Mouse (Mus musculus) G1E (cell line): Measurements from ENCODE around the gene Fcrla.
A peak's percentile ranks its signal among the peaks of the same experiment; 100 is the strongest.

ENCODE experiments used
- CTCF ChIP-seq: IDR thresholded peaks from 2 replicates; pipeline ENCODE4 v1.5.1; 2012; ENCODE audit warnings: low read depth, low read length, inconsistent platforms, mixed read lengths
- GATA1 ChIP-seq: IDR thresholded peaks from 2 replicates; pipeline ENCODE4 v1.6.1; 2012; ENCODE audit warnings: borderline replicate concordance, low read length, inconsistent platforms, mixed read lengths
- POLR2AphosphoS5 ChIP-seq: IDR thresholded peaks from 2 replicates; pipeline ENCODE4 v1.6.1; 2012; ENCODE audit warnings: low read depth, low read length, inconsistent platforms; ENCODE audit not compliant: insufficient replicate concordance
- TAL1 ChIP-seq: conservative IDR thresholded peaks from 2 replicates; pipeline ENCODE4 v1.6.1; 2012; ENCODE audit warnings: low read depth, low read length, inconsistent platforms, mixed read lengths

DNA sequence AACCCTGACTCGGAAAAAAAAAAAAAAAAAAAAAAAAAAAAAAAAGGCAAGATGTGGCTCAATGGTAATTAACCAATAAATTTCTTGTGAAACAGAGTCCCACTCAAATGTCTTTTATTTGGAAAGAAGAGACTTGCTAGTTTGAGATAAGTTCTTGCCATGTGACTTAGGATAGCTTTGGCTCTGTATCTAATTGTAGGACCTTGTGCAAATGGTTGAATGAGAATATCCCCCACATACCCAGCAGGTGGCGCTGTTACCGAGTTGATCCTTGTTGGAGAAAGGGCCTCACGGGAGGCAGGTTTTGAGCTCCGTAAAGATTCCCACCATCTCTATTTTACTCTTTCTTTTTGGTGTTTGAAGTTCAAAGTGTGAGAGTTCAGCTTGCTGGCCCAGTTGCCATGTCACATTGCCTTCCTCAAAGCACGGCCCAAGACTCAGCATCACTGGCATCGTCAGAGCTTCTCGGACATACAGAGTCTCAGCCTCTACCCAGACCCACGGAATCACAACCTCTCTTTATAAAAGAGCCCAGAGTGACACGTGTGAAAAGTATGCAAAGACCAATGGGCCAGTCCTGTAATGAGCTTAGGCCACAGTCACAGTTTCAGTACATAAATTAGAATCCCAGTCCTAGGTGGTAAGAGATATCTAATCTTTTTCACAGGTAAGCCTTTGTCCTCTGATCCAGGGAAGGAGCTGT, 25.7 kb downstream of the Fcrla start:
- peak; percentile 76 for TF ChIP-seq CTCF
- no peak for TF ChIP-seq GATA1
- no peak for TF ChIP-seq TAL1
- no peak for TF ChIP-seq POLR2AphosphoS5
